Mouse (Mus musculus) lung, postnatal 0 days (tissue): ENCODE measurements around the gene Zbtb22. TPM values are rescaled to one million over a fixed set of nuclear protein-coding genes. Genes with fewer than 3 reads are reported as not detected.

ENCODE experiments used
- ATAC-seq: fragments of 200-750 bp; cut with Nextera tagmentation; 2 replicates; pipeline ENCODE4 v1.8.0; 2017; ENCODE audit warnings: moderate library complexity
- DNase-seq: peaks from one replicate; pipeline ENCODE4 v3.0.0-alpha.2; 2016; ENCODE audit warnings: low spot score
- H3K27ac ChIP-seq: fragments of 300-500 bp; sonication (generic); 2 replicates; pipeline ENCODE4 v1.5.1; 2014; ENCODE audit warnings: antibody characterized with exemption, mild to moderate bottlenecking, low read length, mixed read lengths
- H3K27me3 ChIP-seq: fragments of 300-500 bp; sonication (generic); replicated peaks from 2 replicates; pipeline ENCODE4 v1.6.1; 2014; ENCODE audit warnings: low read length, mixed read lengths; ENCODE audit not compliant: insufficient read depth
- H3K36me3 ChIP-seq: fragments of 300-500 bp; sonication (generic); 2 replicates; pipeline ENCODE4 v1.6.1; 2014; ENCODE audit warnings: low read length, mixed read lengths; ENCODE audit not compliant: insufficient read depth
- H3K4me1 ChIP-seq: fragments of 300-500 bp; sonication (generic); 2 replicates; pipeline ENCODE4 v1.6.1; 2014; ENCODE audit warnings: antibody characterized with exemption, low read depth, low read length, mixed read lengths; ENCODE audit not compliant: insufficient read depth
- H3K4me2 ChIP-seq: fragments of 300-500 bp; sonication (generic); replicated peaks from 2 replicates; pipeline ENCODE4 v1.6.1; 2014; ENCODE audit warnings: low read depth, mild to moderate bottlenecking, low read length, moderate library complexity, mixed read lengths
- H3K4me3 ChIP-seq: fragments of 300-500 bp; sonication (generic); 2 replicates; pipeline ENCODE4 v1.5.1; 2014; ENCODE audit warnings: low read depth, low read length
- H3K9ac ChIP-seq: fragments of 300-500 bp; sonication (generic); replicated peaks from 2 replicates; pipeline ENCODE4 v1.6.1; 2014; ENCODE audit warnings: low read depth, mild to moderate bottlenecking
- H3K9me3 ChIP-seq: fragments of 300-500 bp; sonication (generic); 2 replicates; pipeline ENCODE4 v1.6.1; 2016; ENCODE audit warnings: low read length, mixed read lengths
- CTCF ChIP-seq: IDR thresholded peaks from 2 replicates; pipeline ENCODE4 v1.5.1; 2016; ENCODE audit warnings: antibody characterized with exemption, mild to moderate bottlenecking
- EP300 ChIP-seq: IDR thresholded peaks from 2 replicates; pipeline ENCODE4 v1.6.1; 2016; ENCODE audit warnings: antibody characterized with exemption, mild to moderate bottlenecking, control low read depth
- WGBS: fragments of 180-500 bp; shearing (Covaris S2); extraction: QIAGEN DNeasy Blood & Tissue Kit; methylation state at CpG from one replicate; pipeline ENCODE4 v1.1.7; 2014; 5-methylcytosine and 5-hydroxymethylcytosine counted together
- polyA plus RNA-seq: library from polyadenylated mRNA; unstranded; fragments of >200 nt; fragmentation: Nextera tagmentation; extraction: Ambion mirVana; gene quantifications from 2 replicates; pipeline ENCODE4 v1.2.1, GENCODE M21; 2015

Zbtb22 gene
- polyA plus RNA-seq, 1 experiment from 2014 or later: 17.0 TPM

- 0 out of 2 replicates have a peak, but pooled peaks cover 5% of the 10 kb centered on the region for H3K4me1 ChIP-seq
- TF ChIP-seq EP300 (no peak), CTCF (no peak)
- H3K27ac ChIP-seq: peak overlapping the region; percentile 95
- H3K9me3 ChIP-seq: no peaks in the 10 kb centered on the region
- peak; percentile 66 for DNase-seq
- H3K4me2 ChIP-seq: peak overlapping the region; percentile 100
- peak overlapping the region; percentile 83 for H3K9ac ChIP-seq
- H3K4me3 ChIP-seq: peak overlapping the region; percentile 82
- H3K27me3 ChIP-seq: no peaks in the 10 kb centered on the region
- H3K36me3 ChIP-seq: peaks cover 20% of the 10 kb centered on the region
- ATAC-seq: peak; percentile 34
- 2% methylated on average over 44 of the region's 45 CpGs for WGBS
These were observed 14.8 kb downstream of the Zbtb22 start for GRCm38 (mm10) chr17:33930280-33931158.

- 37% methylated on average over 18 of the region's 18 CpGs for WGBS
- Histone ChIP-seq H3K4me1 (0 out of 2 replicates have a peak, but pooled peaks cover 5% of the 10 kb centered on the region), H3K4me3 (peak overlapping the region; percentile 82), H3K27ac (0 out of 2 replicates have a peak overlapping the region, but pooled peaks have one; percentile 95), H3K27me3 (no peaks in the 10 kb centered on the region), H3K4me2 (peak overlapping the region; percentile 100), H3K9ac (peak overlapping the region; percentile 83; the same call in 1 of the 2 replicates), H3K36me3 (peaks cover 12% of the 10 kb centered on the region), H3K9me3 (no peaks in the 10 kb centered on the region)
- TF ChIP-seq CTCF (no peak), EP300 (no peak)
- no peak for DNase-seq
- ATAC-seq: no peak
These were observed 15.6 kb downstream of the Zbtb22 start for GRCm38 (mm10) chr17:33931159-33931866.

- Histone ChIP-seq H3K9me3 (no peaks in the 10 kb centered on the region), H3K27ac (no peak overlapping the region), H3K36me3 (peaks cover 15% of the 10 kb centered on the region), H3K4me2 (no peak overlapping the region), H3K27me3 (no peaks in the 10 kb centered on the region), H3K4me3 (no peak overlapping the region), H3K4me1 (0 out of 2 replicates have a peak, but pooled peaks cover 5% of the 10 kb centered on the region), H3K9ac (no peak overlapping the region)
- ATAC-seq (no peak), DNase-seq (no peak)
- TF ChIP-seq CTCF: no peak
- no peak for TF ChIP-seq EP300
- 88% methylated on average over 11 of the region's 11 CpGs for WGBS
These were observed 16.2 kb downstream of the Zbtb22 start for GRCm38 (mm10) chr17:33931947-33932346.

- no peak for ATAC-seq
- WGBS: 86% methylated on average over 11 of the region's 14 CpGs
- peaks cover 20% of the 10 kb centered on the region for H3K36me3 ChIP-seq
- no peaks in the 10 kb centered on the region for H3K9me3 ChIP-seq
- 0 out of 2 replicates have a peak, but pooled peaks cover 5% of the 10 kb centered on the region for H3K4me1 ChIP-seq
- DNase-seq: no peak
- H3K27me3 ChIP-seq: no peaks in the 10 kb centered on the region
- H3K27ac ChIP-seq: no peak overlapping the region
- H3K4me3 ChIP-seq: no peak overlapping the region
- no peak overlapping the region for H3K4me2 ChIP-seq
- no peak overlapping the region for H3K9ac ChIP-seq
- no peak for TF ChIP-seq CTCF
- TF ChIP-seq EP300: no peak
These were observed 16.7 kb downstream of the Zbtb22 start for GRCm38 (mm10) chr17:33932448-33932847.

GRCm38 (mm10) chr17:33932970-33933369 is 17.3 kb downstream of the Zbtb22 start:
- ATAC-seq: no peak
- no peaks in the 10 kb centered on the region for H3K27me3 ChIP-seq

More at GRCm38 (mm10) chr17:33932970-33933369, 17.3 kb downstream of the Zbtb22 start:
- H3K4me1 ChIP-seq: 0 out of 2 replicates have a peak, but pooled peaks cover 5% of the 10 kb centered on the region
- 93% methylated on average over 15 of the region's 15 CpGs for WGBS
- TF ChIP-seq CTCF: no peak
- TF ChIP-seq EP300: no peak
- H3K9ac ChIP-seq: no peak overlapping the region
- no peak overlapping the region for H3K4me3 ChIP-seq
- no peak overlapping the region for H3K4me2 ChIP-seq
- no peak for DNase-seq
- H3K36me3 ChIP-seq: peaks cover 20% of the 10 kb centered on the region
- no peak overlapping the region for H3K27ac ChIP-seq
- H3K9me3 ChIP-seq: no peaks in the 10 kb centered on the region
